Mouse (Mus musculus) R1 (cell line): ENCODE data around the gene Ldlrad1.
A peak's percentile ranks its signal among the peaks of the same experiment; 100 is the strongest.

Experiments used
- DNase-seq: peaks from one replicate; pipeline ENCODE4 v3.0.0-alpha.2; 2018; ENCODE audit warnings: low read depth, low spot score

Ldlrad1 gene

GRCm38 (mm10) chr4:107208880-107209279 lies at the start of gene Ldlrad1:
Gene Ldlrad1 (plus strand): TSS chr4:107209180.
- no peak for DNase-seq

GRCm38 (mm10) chr4:107160181-107160580 lies 48.8 kb upstream of the Ldlrad1 start:
- DNase-seq = no peak

DNA sequence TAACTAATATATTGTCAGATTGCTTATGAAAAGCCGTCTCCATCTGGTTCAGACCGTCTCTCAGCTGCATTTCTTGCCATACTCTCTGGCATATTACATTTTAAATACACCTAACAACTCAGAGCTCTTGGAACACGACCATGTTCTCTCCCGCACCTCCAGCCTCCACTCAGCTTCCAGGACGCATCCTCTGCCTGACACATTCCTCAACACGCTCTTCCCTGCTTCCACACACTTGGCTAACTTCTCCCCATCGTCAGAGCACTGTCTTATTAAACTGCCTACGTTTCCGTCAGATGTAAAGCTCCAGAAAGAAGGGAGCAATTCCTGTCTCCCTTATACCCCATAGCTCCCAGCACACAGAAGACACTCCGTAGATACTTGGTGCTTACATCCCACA lies 45.6 kb upstream of the Ldlrad1 start:
- no peak for DNase-seq

DNA sequence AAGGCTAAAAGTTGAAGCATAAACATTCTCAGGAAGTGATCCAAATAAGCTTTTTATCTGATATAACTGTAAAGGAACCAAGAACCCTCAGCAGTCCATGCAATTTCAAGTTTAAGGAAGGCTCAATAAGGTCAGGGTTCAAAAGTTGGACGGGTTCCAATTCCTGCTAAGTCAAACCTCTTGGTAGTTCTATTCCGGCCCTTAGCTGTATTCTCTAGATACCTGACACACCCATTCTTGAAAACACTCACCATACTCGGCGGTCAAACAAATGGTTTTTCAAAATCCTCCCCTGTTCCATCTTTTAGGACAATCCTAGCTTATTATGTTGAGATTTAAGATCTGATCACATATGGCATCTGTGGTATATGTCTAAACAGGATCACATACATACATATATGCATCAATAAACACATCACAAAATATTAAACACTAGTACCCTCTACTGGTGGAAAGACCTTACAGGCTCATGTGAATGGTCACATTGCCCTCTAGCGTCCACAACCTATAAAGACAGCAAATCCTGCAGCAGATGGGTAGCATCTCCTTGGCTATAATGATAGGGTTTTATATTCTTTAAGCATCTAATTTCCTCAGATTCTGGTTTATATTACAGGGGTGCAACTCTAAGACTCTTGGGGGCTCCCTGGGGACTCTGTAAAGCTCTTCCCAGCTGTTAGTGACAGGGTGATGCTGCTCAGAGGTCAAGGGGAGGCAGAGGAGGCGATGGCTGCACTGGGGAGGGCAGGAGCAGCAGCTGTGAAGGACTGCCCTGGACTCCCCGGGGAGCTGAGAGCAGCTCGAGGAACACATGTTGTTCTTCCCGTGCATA lies 45.0 kb upstream of the Ldlrad1 start:
- peak; percentile 73 for DNase-seq

DNA sequence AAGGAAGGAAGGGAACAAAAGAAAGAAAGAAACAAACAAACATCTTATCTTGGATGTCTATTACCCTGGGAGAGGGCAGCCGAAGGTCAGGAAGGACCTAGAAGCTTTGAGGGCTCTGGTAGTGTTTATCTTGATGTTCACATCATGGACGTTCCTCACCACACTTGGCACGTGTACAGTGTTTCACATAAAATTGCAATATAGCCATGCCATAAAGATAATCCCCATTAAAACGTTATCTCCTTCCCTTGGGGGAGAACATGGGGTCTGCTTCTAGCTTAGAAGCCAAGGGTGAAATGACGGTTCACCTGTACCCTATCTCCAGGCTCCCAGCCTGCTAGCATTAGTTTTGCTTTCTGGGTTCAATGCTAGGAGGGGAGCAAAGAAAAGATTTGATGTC lies 42.3 kb upstream of the Ldlrad1 start:
- no peak for DNase-seq

DNA sequence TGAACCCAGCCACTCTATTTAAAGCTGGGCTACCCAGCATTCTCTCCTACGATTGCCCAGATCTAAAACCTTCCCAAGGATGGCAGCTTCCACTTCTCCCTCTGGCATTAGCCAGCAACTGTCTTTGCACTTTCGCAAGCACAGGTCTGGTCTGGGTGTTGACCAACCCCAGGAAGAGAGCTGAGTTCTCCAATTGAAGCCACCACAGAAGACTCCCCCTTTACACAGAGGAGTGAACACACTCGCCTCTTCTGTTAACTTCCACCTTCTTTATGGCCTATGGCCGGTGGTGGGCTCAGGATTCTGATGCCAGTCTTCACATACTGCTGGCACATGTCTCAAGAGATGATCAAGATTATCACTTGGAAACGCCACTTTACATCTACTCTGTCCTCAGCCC lies 41.2 kb upstream of the Ldlrad1 start:
- no peak for DNase-seq

GRCm38 (mm10) chr4:107177506-107177905 lies 31.5 kb upstream of the Ldlrad1 start:
- no peak for DNase-seq

- peak; percentile 98 for DNase-seq
Observed at GRCm38 (mm10) chr4:107178182-107178829, 30.7 kb upstream of the Ldlrad1 start, which contains the start of gene Tmem59. Gene Tmem59 (plus strand): TSS chr4:107178399.

DNA sequence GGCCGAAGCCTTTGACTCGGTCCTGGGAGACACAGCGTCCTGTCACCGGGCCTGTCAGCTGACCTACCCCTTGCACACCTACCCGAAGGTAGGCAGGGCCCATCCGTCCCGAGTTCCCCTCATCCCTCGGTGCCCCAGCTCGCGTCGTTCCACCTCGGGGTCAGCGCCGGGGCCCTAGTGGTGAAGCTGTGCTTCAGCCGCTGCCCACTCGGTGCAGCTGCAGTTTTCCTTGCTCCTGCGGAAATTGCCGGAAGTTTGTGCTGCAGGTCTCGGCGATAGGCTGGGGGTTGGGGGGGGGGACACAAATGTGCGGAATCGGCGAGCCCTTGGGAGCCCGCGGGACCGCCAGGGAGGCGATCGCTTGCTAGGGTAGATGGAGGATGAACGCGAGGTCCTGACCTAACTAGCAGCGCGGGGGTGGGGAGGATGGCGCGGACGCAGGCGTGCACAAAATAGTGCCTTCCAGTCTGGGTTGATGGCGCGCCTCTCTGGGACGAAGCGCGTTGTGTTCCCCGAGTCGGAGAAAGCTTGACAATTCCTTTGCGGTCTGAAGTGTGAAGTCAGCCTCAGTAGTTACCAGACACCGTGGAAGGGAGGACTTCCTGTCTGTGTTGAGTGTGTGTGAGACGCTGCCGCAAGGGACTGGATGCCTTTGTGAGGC lies 30.0 kb upstream of the Ldlrad1 start, which contains the start of gene Tceanc2:
Gene Tceanc2, minus strand, starts transcription at position 287 of the 661 bp plus-strand sequence.
- peak; percentile 65 for DNase-seq

- DNase-seq = no peak
Observed at GRCm38 (mm10) chr4:107179561-107179960, 29.4 kb upstream of the Ldlrad1 start.

DNA sequence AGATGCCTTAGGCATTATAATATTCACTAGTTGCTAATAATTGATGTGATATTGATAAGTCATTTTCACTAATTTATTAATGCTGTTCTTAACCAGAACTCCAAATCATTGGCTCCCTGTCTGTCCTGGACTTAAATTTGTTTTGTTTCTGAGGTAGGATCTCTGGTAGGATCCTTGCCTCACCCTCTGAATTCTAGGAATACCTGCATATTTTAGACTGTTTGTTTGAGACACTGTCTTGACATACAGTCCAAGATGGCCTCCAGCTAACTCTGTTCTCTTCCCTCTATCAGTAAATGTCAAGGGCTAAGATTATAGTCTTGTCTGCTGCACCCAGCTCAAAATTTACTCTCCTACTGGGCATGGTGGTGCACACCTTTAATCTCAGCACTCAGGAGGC lies 28.2 kb upstream of the Ldlrad1 start:
- DNase-seq = peak; percentile 78

GRCm38 (mm10) chr4:107181866-107182265 lies 27.1 kb upstream of the Ldlrad1 start:
- no peak for DNase-seq

DNA sequence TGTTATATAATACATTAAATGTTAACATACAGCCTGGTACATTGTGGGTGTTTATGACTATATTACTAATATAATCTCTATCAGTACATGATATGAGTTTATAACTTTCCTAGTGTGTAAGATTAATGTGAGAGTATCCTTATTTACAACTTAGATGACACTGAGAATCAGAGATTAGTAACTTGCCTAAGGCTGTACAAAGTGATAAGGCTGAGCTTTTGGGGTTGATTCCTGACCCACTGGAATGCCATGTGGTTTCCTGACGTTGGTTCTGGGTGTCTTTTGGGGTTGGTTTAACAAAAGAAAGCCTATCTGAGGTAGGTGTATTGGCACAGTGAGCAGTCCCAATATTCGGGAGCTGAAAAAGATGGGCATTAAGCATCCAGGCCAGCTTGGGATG lies 26.2 kb upstream of the Ldlrad1 start:
- no peak for DNase-seq

- no peak for DNase-seq
Observed at GRCm38 (mm10) chr4:107183203-107183602, 25.8 kb upstream of the Ldlrad1 start.

GRCm38 (mm10) chr4:107185703-107186102 lies 23.3 kb upstream of the Ldlrad1 start:
- DNase-seq = no peak

DNA sequence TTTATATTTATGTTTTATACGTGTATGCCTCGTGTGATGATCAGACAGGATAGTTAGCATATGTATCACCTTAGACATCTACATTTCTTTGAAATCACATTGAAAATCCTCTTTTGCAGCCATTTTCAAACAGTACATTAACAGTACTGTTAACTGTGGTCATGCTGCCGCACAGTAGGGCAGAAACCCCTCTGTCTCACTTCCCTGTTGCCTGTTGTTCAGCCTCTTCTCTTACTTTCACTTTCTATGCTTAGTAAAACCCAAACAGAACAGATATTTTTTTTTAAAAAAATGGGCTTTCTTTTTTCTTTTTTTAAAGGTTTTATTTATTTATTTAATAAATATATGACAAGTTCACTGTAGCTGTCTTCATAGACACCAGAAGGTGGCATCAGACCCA lies 15.1 kb upstream of the Ldlrad1 start:
- no peak for DNase-seq

DNA sequence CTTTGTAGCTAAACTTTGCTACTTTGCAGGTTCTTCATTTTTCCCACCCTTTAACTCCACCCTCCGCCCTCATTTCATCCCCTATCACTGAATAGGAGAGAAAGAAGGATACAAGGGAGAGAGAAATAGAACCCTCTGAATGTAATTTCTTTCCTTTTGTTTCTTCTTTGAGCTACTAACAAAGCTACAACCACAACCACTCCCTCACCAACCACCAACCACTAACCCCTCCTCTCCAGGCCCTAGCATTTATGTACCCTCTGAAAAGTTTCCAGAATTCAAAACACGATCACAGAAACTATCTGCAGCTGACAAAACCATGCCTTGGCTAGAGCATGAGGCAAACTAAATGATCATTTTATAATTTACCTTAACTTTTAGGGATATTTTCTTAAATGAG lies 12.5 kb upstream of the Ldlrad1 start:
- DNase-seq = no peak

GRCm38 (mm10) chr4:107198072-107198471 lies 10.9 kb upstream of the Ldlrad1 start:
- DNase-seq = no peak

DNA sequence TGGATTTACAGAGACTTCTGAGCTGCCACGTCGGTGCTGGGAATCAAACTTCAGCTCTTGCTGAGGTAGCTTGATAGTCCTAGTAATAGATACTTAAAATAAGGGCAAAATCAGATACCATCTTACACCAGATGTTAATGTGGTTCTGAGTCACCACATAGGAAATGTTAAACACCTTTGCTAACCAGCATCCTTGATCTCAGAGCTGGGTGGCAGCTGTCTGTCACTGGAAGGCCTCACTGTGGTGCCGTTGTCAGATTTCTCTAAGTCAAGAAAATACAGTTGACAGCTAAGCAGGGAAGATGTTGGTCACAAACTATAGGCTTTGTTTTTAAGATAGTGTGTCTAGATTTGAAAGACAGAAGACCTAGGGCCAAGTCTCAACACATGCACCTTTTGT lies 7.2 kb upstream of the Ldlrad1 start:
- DNase-seq = no peak

DNA sequence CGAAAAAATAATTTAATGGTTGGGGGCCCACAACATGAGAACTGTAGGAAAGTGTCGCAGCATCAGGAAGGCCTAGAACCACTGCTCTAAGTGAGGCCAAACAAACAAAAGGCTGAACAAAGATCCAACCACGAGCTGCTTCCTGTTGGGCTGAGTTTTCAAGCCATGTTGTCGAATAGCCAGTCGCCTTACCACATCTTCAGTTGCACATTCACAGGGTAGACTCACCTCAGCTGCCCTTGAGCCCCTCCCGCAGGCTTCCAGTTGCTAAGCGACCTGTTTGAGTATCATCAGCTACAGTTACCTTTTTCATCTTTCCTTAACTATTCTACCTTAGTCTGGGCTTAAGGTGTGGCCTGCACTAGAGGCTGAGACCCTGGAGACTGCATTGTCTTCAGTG lies 6.0 kb upstream of the Ldlrad1 start:
- peak; percentile 30 for DNase-seq

- no peak for DNase-seq
Observed at GRCm38 (mm10) chr4:107207016-107207415, 2.0 kb upstream of the Ldlrad1 start.

- DNase-seq = no peak
Observed at GRCm38 (mm10) chr4:107210483-107211097, 1.6 kb downstream of the Ldlrad1 start.
